Mouse (Mus musculus) mesoderm, embryonic 11.5 days (tissue): Measurements from ENCODE around the gene Surf1.

ENCODE experiments used
- DNase-seq: peaks from one replicate; pipeline ENCODE4 v3.0.0-alpha.2; 2012; ENCODE audit warnings: low read depth, low spot score

The Surf1 gene

GRCm38 (mm10) chr2:26927745-26928476 is 11.6 kb upstream of the Surf1 start:
- DNase-seq = no peak

- no peak for DNase-seq
Observed at GRCm38 (mm10) chr2:26921784-26922183, 5.5 kb upstream of the Surf1 start.

- no peak for DNase-seq
Observed at GRCm38 (mm10) chr2:26920190-26920855, 4.0 kb upstream of the Surf1 start.

GRCm38 (mm10) chr2:26919684-26920083 is 3.4 kb upstream of the Surf1 start:
- no peak for DNase-seq

- DNase-seq = no peak
Observed at GRCm38 (mm10) chr2:26916738-26917137, 408 bp upstream of the Surf1 start.

GRCm38 (mm10) chr2:26914148-26914941 is 2.0 kb downstream of the Surf1 start:
- no peak for DNase-seq

GRCm38 (mm10) chr2:26913416-26914147 is 2.7 kb downstream of the Surf1 start:
- DNase-seq = no peak

- DNase-seq = no peak
Observed at GRCm38 (mm10) chr2:26912253-26912770, 4.0 kb downstream of the Surf1 start.

- peak; percentile 76 for DNase-seq
Observed at GRCm38 (mm10) chr2:26910994-26911765, 5.2 kb downstream of the Surf1 start.

- DNase-seq = peak; percentile 100
Observed at GRCm38 (mm10) chr2:26910124-26910993, 6.0 kb downstream of the Surf1 start, which contains the start of the genes Med22 and Rpl7a. TSS of gene Med22 (minus strand) at chr2:26910677. TSS of gene Rpl7a (plus strand) at chr2:26910764.

- no peak for DNase-seq
Observed at GRCm38 (mm10) chr2:26909387-26909784, 6.9 kb downstream of the Surf1 start.

- DNase-seq = no peak
Observed at GRCm38 (mm10) chr2:26908710-26909386, 7.5 kb downstream of the Surf1 start.

GRCm38 (mm10) chr2:26907109-26907508 is 9.2 kb downstream of the Surf1 start:
- peak; percentile 50 for DNase-seq

GRCm38 (mm10) chr2:26906431-26906830 is 9.9 kb downstream of the Surf1 start:
- no peak for DNase-seq

GRCm38 (mm10) chr2:26905936-26906335 is 10.4 kb downstream of the Surf1 start:
- DNase-seq = no peak

GRCm38 (mm10) chr2:26903311-26903710 is 13.0 kb downstream of the Surf1 start:
- DNase-seq = no peak

GRCm38 (mm10) chr2:26902467-26903220 is 13.7 kb downstream of the Surf1 start, which contains the start of gene Surf6:
TSS of gene Surf6 (minus strand) at chr2:26902879.
- DNase-seq = peak; percentile 96

- DNase-seq = no peak
Observed at GRCm38 (mm10) chr2:26901834-26902400, 14.4 kb downstream of the Surf1 start.
